Mouse (Mus musculus) bone marrow, adult 2 months (tissue): ENCODE data around the gene Tnfrsf1a.

ENCODE experiments used
- CTCF ChIP-seq: fragments of 200-500 bp; IDR thresholded peaks from 2 replicates; pipeline ENCODE4 v1.5.1; 2011; ENCODE audit warnings: low read length, control low read depth; ENCODE audit not compliant: control insufficient read depth, insufficient read depth
- POLR2A ChIP-seq: fragments of 200-500 bp; IDR thresholded peaks from 2 replicates; pipeline ENCODE4 v1.6.1; 2011; ENCODE audit warnings: low read depth, mild to moderate bottlenecking, control low read depth, low read length, borderline replicate concordance; ENCODE audit not compliant: control insufficient read depth

DNA sequence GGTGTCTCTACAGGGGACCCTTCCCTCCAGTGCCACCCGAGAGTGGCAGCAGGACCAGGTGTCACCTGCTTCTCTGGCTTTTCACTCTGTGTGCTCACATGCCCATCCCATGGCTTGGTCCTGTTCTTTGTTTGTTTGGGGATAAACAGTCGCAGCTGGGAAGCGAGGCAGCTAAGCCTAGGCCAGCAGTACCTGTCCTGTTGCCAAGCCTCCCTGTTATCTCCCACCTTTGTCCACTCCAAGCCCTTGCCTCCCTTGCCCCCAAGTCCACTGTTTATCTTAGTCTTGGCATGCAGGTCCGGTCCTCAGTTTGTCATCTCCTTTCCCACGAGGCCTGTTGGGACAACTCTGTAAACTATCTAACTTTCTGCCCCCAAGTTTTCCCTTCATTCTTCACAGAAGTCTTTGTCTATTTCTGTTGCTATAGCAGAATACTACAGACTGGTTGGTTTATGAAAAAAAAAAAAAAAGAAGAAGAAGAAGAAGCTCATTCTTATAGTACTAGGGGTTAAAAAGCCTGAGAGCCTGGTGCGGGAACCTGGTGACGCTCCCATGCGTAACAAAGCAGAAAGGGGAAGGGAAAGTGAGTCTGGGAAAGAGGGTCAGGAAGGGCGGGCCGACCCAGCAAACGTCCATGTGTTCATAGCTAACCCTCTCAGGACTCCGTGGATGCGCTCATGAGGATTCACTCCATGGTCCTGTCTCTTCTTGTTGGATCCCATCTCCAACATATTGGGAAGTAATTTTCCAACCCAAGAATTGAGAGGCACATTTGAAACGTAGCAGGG is 15.9 kb upstream of the Tnfrsf1a start:
- TF ChIP-seq CTCF: no peak
- TF ChIP-seq POLR2A: no peak
